Mouse (Mus musculus): Measurements from ENCODE around the gene Tmem19. TPM values are rescaled to one million over a fixed set of nuclear protein-coding genes. Genes with fewer than 3 reads are reported as not detected.

The Tmem19 gene
- polyA plus RNA-seq, 1 experiment from 2014 or later = 22.3 TPM

DNA sequence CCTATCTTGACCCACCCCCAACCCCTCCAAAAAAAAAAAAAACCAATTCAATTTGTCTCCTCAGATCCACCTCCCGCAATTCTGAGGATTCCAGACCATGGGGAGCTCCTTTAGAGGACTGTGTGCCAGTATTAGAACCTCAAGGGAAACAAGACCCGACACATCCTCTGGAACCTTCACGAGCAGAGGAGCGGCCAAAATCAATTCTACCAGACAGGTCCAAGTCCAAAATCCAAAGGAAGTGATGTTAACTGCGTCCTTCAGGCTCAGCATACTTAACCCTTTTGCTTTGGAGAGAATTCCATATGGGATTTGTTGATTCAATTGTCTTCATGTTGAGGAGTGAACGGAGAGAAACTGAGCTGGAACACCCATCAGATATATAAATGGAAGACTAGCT lies 7.3 kb downstream of the Tmem19 start:
- Histone ChIP-seq H3K36me3 (ENCODE audit: control insufficient read depth, insufficient read depth, low read length) (no peaks in the 10 kb centered on the region; the same call in 1 of the 2 replicates), H3K4me3 (ENCODE audit: low read depth, low read length) (no peak overlapping the region), H3K9me3 (replicated peaks; ENCODE audit: control insufficient read depth, low read length) (no peaks in the 10 kb centered on the region), H3K9ac (ENCODE audit: low read depth, low read length) (no peak overlapping the region), H3K4me2 (no peak overlapping the region), H3K27me3 (ENCODE audit: control insufficient read depth, insufficient read depth, low read length) (no peaks in the 10 kb centered on the region), H3K4me1 (ENCODE audit: control insufficient read depth, insufficient read depth, low read length) (no peaks in the 10 kb centered on the region), H3K27ac (ENCODE audit: low read depth, low read length) (no peak overlapping the region)
- WGBS (ENCODE audit: insufficient replicate concordance) = 89% methylated on average over 6 of the region's 6 CpGs
- no peak for ATAC-seq (replicated peaks; ENCODE audit: insufficient number of reproducible peaks, low FRiP score, low TSS enrichment)

GRCm38 (mm10) chr10:115354553-115354952 lies 7.7 kb downstream of the Tmem19 start:
- H3K4me3 ChIP-seq (ENCODE audit: low read depth, low read length) = no peak overlapping the region
- H3K27me3 ChIP-seq (ENCODE audit: control insufficient read depth, insufficient read depth, low read length) = no peaks in the 10 kb centered on the region
- H3K36me3 ChIP-seq (ENCODE audit: control insufficient read depth, insufficient read depth, low read length) = no peaks in the 10 kb centered on the region; the same call in 1 of the 2 replicates
- no peak overlapping the region for H3K4me2 ChIP-seq
- H3K4me1 ChIP-seq (ENCODE audit: control insufficient read depth, insufficient read depth, low read length) = no peaks in the 10 kb centered on the region
- H3K9me3 ChIP-seq (replicated peaks; ENCODE audit: control insufficient read depth, low read length) = no peaks in the 10 kb centered on the region
- no peak overlapping the region for H3K27ac ChIP-seq (ENCODE audit: low read depth, low read length)
- no peak for ATAC-seq (replicated peaks; ENCODE audit: insufficient number of reproducible peaks, low FRiP score, low TSS enrichment)
- 74% methylated on average over 6 of the region's 6 CpGs for WGBS (ENCODE audit: insufficient replicate concordance)
- H3K9ac ChIP-seq (ENCODE audit: low read depth, low read length) = no peak overlapping the region

- no peak for ATAC-seq (replicated peaks; ENCODE audit: insufficient number of reproducible peaks, low FRiP score, low TSS enrichment)
- Histone ChIP-seq H3K4me3 (ENCODE audit: low read depth, low read length) (no peak overlapping the region), H3K4me1 (ENCODE audit: control insufficient read depth, insufficient read depth, low read length) (no peaks in the 10 kb centered on the region), H3K27ac (ENCODE audit: low read depth, low read length) (no peak overlapping the region), H3K27me3 (ENCODE audit: control insufficient read depth, insufficient read depth, low read length) (no peaks in the 10 kb centered on the region), H3K4me2 (no peak overlapping the region), H3K36me3 (ENCODE audit: control insufficient read depth, insufficient read depth, low read length) (no peaks in the 10 kb centered on the region), H3K9me3 (replicated peaks; ENCODE audit: control insufficient read depth, low read length) (no peaks in the 10 kb centered on the region), H3K9ac (ENCODE audit: low read depth, low read length) (no peak overlapping the region)
- WGBS (ENCODE audit: insufficient replicate concordance) = 81% methylated on average over 2 of the region's 2 CpGs
Observed at GRCm38 (mm10) chr10:115350810-115351397, 11.4 kb downstream of the Tmem19 start.

DNA sequence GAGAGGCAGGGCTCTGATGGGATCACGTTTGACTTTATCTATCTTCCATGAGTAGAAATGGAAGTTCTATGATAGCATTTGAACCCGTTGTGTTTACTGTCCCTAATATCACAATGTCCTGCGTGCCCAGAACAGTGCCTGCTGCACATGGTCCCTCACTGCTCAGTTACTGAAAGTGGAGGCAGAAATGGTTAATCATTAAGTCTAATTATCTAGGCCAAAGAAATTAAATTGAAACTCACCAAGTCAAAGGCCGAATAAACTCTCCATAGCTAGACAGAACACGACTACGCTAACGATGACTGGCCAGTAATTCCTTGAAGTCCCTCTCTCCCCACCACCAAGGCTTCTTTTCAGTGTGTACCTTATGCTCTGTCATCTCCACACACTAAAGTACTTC lies 12.8 kb downstream of the Tmem19 start:
- H3K9me3 ChIP-seq (replicated peaks; ENCODE audit: control insufficient read depth, low read length) = no peaks in the 10 kb centered on the region
- no peaks in the 10 kb centered on the region for H3K4me1 ChIP-seq (ENCODE audit: control insufficient read depth, insufficient read depth, low read length)
- H3K9ac ChIP-seq (ENCODE audit: low read depth, low read length) = no peak overlapping the region
- ATAC-seq (replicated peaks; ENCODE audit: insufficient number of reproducible peaks, low FRiP score, low TSS enrichment) = no peak
- H3K27me3 ChIP-seq (ENCODE audit: control insufficient read depth, insufficient read depth, low read length) = no peaks in the 10 kb centered on the region
- WGBS (ENCODE audit: insufficient replicate concordance) = 86% methylated on average over 7 of the region's 7 CpGs
- H3K36me3 ChIP-seq (ENCODE audit: control insufficient read depth, insufficient read depth, low read length) = 0 out of 2 replicates have a peak, but pooled peaks cover 3% of the 10 kb centered on the region
- H3K4me3 ChIP-seq (ENCODE audit: low read depth, low read length) = no peak overlapping the region
- no peak overlapping the region for H3K27ac ChIP-seq (ENCODE audit: low read depth, low read length)
- H3K4me2 ChIP-seq = no peak overlapping the region

DNA sequence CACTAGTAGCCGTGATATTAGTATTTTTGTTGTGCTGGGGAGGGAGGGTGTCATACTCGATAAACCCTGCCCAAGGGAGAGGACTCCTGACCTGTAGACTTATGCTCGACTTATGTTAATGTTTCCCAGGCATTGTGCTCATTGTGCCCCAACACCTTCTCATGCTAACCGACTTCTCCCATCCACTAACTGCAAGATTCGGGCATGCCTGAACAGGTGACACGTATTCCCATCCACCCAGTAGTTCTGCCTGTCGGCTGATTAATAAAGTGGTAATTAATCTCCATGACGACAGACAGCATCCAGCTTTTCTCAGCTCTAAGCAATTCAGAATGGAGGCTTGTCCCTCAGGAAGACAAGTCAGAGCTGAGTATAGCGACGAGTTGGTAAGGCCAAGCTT lies 13.3 kb downstream of the Tmem19 start:
- Histone ChIP-seq H3K9me3 (replicated peaks; ENCODE audit: control insufficient read depth, low read length) (no peaks in the 10 kb centered on the region), H3K27me3 (ENCODE audit: control insufficient read depth, insufficient read depth, low read length) (no peaks in the 10 kb centered on the region), H3K36me3 (ENCODE audit: control insufficient read depth, insufficient read depth, low read length) (0 out of 2 replicates have a peak, but pooled peaks cover 3% of the 10 kb centered on the region), H3K27ac (ENCODE audit: low read depth, low read length) (no peak overlapping the region), H3K4me2 (no peak overlapping the region), H3K4me3 (ENCODE audit: low read depth, low read length) (no peak overlapping the region), H3K9ac (ENCODE audit: low read depth, low read length) (no peak overlapping the region), H3K4me1 (ENCODE audit: control insufficient read depth, insufficient read depth, low read length) (no peaks in the 10 kb centered on the region)
- 78% methylated on average over 10 of the region's 10 CpGs for WGBS (ENCODE audit: insufficient replicate concordance)
- no peak for ATAC-seq (replicated peaks; ENCODE audit: insufficient number of reproducible peaks, low FRiP score, low TSS enrichment)

GRCm38 (mm10) chr10:115348131-115348530 lies 14.2 kb downstream of the Tmem19 start:
- ATAC-seq (replicated peaks; ENCODE audit: insufficient number of reproducible peaks, low FRiP score, low TSS enrichment) = no peak
- Histone ChIP-seq H3K4me3 (ENCODE audit: low read depth, low read length) (no peak overlapping the region), H3K4me1 (ENCODE audit: control insufficient read depth, insufficient read depth, low read length) (no peaks in the 10 kb centered on the region), H3K27ac (ENCODE audit: low read depth, low read length) (no peak overlapping the region), H3K9ac (ENCODE audit: low read depth, low read length) (no peak overlapping the region), H3K27me3 (ENCODE audit: control insufficient read depth, insufficient read depth, low read length) (no peaks in the 10 kb centered on the region), H3K9me3 (replicated peaks; ENCODE audit: control insufficient read depth, low read length) (no peaks in the 10 kb centered on the region), H3K36me3 (ENCODE audit: control insufficient read depth, insufficient read depth, low read length) (0 out of 2 replicates have a peak, but pooled peaks cover 3% of the 10 kb centered on the region), H3K4me2 (no peak overlapping the region)
- 72% methylated on average over 6 of the region's 6 CpGs for WGBS (ENCODE audit: insufficient replicate concordance)

DNA sequence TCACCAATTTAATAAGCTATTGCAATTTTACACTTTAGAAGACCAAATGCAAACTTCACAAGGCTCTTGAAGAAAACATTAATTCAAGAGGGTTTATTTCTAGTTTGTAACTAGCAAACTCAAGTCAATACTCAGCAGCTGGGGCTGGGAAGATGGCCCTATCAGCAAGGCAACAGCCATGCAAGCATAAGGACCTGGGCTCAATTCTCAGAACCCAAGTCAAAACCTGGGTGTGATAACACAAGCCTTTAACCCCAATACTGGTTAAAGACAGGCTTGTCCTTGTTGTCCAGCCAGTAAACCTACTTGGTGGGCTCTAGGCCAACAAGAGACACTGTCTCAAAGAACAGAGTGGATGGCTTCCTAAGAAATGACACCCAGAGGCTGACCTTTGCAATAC lies 15.9 kb downstream of the Tmem19 start:
- Histone ChIP-seq H3K9ac (ENCODE audit: low read depth, low read length) (no peak overlapping the region), H3K4me3 (ENCODE audit: low read depth, low read length) (no peak overlapping the region), H3K4me1 (ENCODE audit: control insufficient read depth, insufficient read depth, low read length) (no peaks in the 10 kb centered on the region), H3K9me3 (replicated peaks; ENCODE audit: control insufficient read depth, low read length) (no peaks in the 10 kb centered on the region), H3K27me3 (ENCODE audit: control insufficient read depth, insufficient read depth, low read length) (no peaks in the 10 kb centered on the region), H3K36me3 (ENCODE audit: control insufficient read depth, insufficient read depth, low read length) (0 out of 2 replicates have a peak, but pooled peaks cover 5% of the 10 kb centered on the region), H3K27ac (ENCODE audit: low read depth, low read length) (no peak overlapping the region), H3K4me2 (no peak overlapping the region)
- no peak for ATAC-seq (replicated peaks; ENCODE audit: insufficient number of reproducible peaks, low FRiP score, low TSS enrichment)

GRCm38 (mm10) chr10:115342771-115343425 lies 19.4 kb downstream of the Tmem19 start:
- 82% methylated on average over 4 of the region's 4 CpGs for WGBS (ENCODE audit: insufficient replicate concordance)
- no peak for ATAC-seq (replicated peaks; ENCODE audit: insufficient number of reproducible peaks, low FRiP score, low TSS enrichment)
- H3K27me3 ChIP-seq (ENCODE audit: control insufficient read depth, insufficient read depth, low read length) = no peaks in the 10 kb centered on the region
- no peaks in the 10 kb centered on the region for H3K4me1 ChIP-seq (ENCODE audit: control insufficient read depth, insufficient read depth, low read length)
- H3K9me3 ChIP-seq (replicated peaks; ENCODE audit: control insufficient read depth, low read length) = no peaks in the 10 kb centered on the region
- 0 out of 2 replicates have a peak, but pooled peaks cover 5% of the 10 kb centered on the region for H3K36me3 ChIP-seq (ENCODE audit: control insufficient read depth, insufficient read depth, low read length)
- H3K27ac ChIP-seq (ENCODE audit: low read depth, low read length) = no peak overlapping the region
- no peak overlapping the region for H3K4me3 ChIP-seq (ENCODE audit: low read depth, low read length)
- H3K9ac ChIP-seq (ENCODE audit: low read depth, low read length) = no peak overlapping the region
- H3K4me2 ChIP-seq = no peak overlapping the region

- Histone ChIP-seq H3K4me3 (ENCODE audit: low read depth, low read length) (no peak overlapping the region), H3K9me3 (replicated peaks; ENCODE audit: control insufficient read depth, low read length) (no peaks in the 10 kb centered on the region), H3K4me2 (no peak overlapping the region), H3K27me3 (ENCODE audit: control insufficient read depth, insufficient read depth, low read length) (no peaks in the 10 kb centered on the region), H3K36me3 (ENCODE audit: control insufficient read depth, insufficient read depth, low read length) (0 out of 2 replicates have a peak, but pooled peaks cover 2% of the 10 kb centered on the region), H3K4me1 (ENCODE audit: control insufficient read depth, insufficient read depth, low read length) (no peaks in the 10 kb centered on the region), H3K27ac (ENCODE audit: low read depth, low read length) (no peak overlapping the region), H3K9ac (ENCODE audit: low read depth, low read length) (no peak overlapping the region)
- 86% methylated on average over 7 of the region's 7 CpGs for WGBS (ENCODE audit: insufficient replicate concordance)
- ATAC-seq (replicated peaks; ENCODE audit: insufficient number of reproducible peaks, low FRiP score, low TSS enrichment) = no peak
Observed at GRCm38 (mm10) chr10:115339820-115340328, 22.4 kb downstream of the Tmem19 start.

Measured in heart, embryonic 11.5 days (tissue).